Mouse (Mus musculus) G1E (cell line): ENCODE results near the gene Zfp874a.
"Not testable (repeated sequence)": the region's sequence is repeated elsewhere in the genome, so short reads cannot be mapped to it uniquely, and the experiment has no call there.

ENCODE experiments used
- CTCF ChIP-seq: IDR thresholded peaks from 2 replicates; pipeline ENCODE4 v1.5.1; 2012; ENCODE audit warnings: low read depth, low read length, inconsistent platforms, mixed read lengths
- GATA1 ChIP-seq: IDR thresholded peaks from 2 replicates; pipeline ENCODE4 v1.6.1; 2012; ENCODE audit warnings: borderline replicate concordance, low read length, inconsistent platforms, mixed read lengths
- POLR2AphosphoS5 ChIP-seq: IDR thresholded peaks from 2 replicates; pipeline ENCODE4 v1.6.1; 2012; ENCODE audit warnings: low read depth, low read length, inconsistent platforms; ENCODE audit not compliant: insufficient replicate concordance
- TAL1 ChIP-seq: conservative IDR thresholded peaks from 2 replicates; pipeline ENCODE4 v1.6.1; 2012; ENCODE audit warnings: low read depth, low read length, inconsistent platforms, mixed read lengths

DNA sequence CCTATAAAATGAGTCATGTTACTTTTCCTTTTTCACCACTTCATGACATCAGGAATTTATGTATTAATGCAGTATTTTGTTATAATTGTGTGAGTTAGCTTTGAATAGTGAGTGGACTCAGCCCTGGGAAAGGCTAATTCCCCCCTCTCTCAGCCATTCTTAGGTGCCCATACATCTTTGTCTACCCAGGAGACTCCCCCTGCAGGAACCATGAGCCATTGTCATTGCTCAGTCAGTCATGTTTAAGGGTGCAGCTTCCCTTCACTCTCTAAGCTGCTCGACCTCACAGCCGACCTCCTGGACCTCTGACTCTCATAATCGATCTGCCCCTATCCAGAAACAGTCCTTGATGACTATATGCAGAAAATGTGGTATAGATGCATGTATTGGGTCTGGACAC, 75.2 kb downstream of the Zfp874a start:
- not testable (repeated sequence) for TF ChIP-seq POLR2AphosphoS5, CTCF, GATA1, TAL1
